Mouse (Mus musculus) thymus, postnatal 4 days (tissue): ENCODE data around the gene Mmp25.
A peak's percentile ranks its signal among the peaks of the same experiment; 100 is the strongest.
"Not testable (repeated sequence)": the region's sequence is repeated elsewhere in the genome, so short reads cannot be mapped to it uniquely, and the experiment has no call there.

ENCODE experiments used
- DNase-seq: peaks from one replicate; pipeline ENCODE4 v3.0.0; 2021

The Mmp25 gene

GRCm38 (mm10) chr17:23599605-23600063, 45.4 kb downstream of the Mmp25 start:
- peak; percentile 66 for DNase-seq

- DNase-seq, result peak; percentile 89
These were observed 46.2 kb downstream of the Mmp25 start, which contains the start of gene Zfp13 for GRCm38 (mm10) chr17:23598582-23599552. Gene Zfp13 (minus strand): TSS chr17:23599487.

- DNase-seq, result not testable (repeated sequence)
These were observed 49.9 kb downstream of the Mmp25 start for GRCm38 (mm10) chr17:23595139-23595538.

GRCm38 (mm10) chr17:23592926-23593300, 52.2 kb downstream of the Mmp25 start:
- no peak for DNase-seq

GRCm38 (mm10) chr17:23592208-23592925, 52.7 kb downstream of the Mmp25 start:
- DNase-seq, result peak; percentile 93

- DNase-seq, result no peak
These were observed 57.8 kb downstream of the Mmp25 start for GRCm38 (mm10) chr17:23587253-23587652.

- DNase-seq, result no peak
These were observed 59.2 kb downstream of the Mmp25 start for GRCm38 (mm10) chr17:23585721-23586491.

- no peak for DNase-seq
These were observed 60.3 kb downstream of the Mmp25 start for GRCm38 (mm10) chr17:23584786-23585185.
